Mouse (Mus musculus) CD4-positive, CD25-positive, alpha-beta regulatory T cell, adult 4 months (primary cell): ENCODE results near the gene Vti1b. TPM values are rescaled to one million over a fixed set of nuclear protein-coding genes. Genes with fewer than 3 reads are reported as not detected.
"Not testable (repeated sequence)": the region's sequence is repeated elsewhere in the genome, so short reads cannot be mapped to it uniquely, and the experiment has no call there.

Experiments used
- ATAC-seq: one replicate; pipeline ENCODE4 v1.8.0; 2017
- polyA plus RNA-seq, 2 experiments: library from polyadenylated mRNA; unstranded; fragments of 100-300 nt; shearing (Covaris generic); gene quantifications; one replicate each; pipeline ENCODE4 v1.2.1; 2017

The Vti1b gene
- polyA plus RNA-seq, result 10 to 100 TPM; 70.9 to 80.2 TPM

DNA sequence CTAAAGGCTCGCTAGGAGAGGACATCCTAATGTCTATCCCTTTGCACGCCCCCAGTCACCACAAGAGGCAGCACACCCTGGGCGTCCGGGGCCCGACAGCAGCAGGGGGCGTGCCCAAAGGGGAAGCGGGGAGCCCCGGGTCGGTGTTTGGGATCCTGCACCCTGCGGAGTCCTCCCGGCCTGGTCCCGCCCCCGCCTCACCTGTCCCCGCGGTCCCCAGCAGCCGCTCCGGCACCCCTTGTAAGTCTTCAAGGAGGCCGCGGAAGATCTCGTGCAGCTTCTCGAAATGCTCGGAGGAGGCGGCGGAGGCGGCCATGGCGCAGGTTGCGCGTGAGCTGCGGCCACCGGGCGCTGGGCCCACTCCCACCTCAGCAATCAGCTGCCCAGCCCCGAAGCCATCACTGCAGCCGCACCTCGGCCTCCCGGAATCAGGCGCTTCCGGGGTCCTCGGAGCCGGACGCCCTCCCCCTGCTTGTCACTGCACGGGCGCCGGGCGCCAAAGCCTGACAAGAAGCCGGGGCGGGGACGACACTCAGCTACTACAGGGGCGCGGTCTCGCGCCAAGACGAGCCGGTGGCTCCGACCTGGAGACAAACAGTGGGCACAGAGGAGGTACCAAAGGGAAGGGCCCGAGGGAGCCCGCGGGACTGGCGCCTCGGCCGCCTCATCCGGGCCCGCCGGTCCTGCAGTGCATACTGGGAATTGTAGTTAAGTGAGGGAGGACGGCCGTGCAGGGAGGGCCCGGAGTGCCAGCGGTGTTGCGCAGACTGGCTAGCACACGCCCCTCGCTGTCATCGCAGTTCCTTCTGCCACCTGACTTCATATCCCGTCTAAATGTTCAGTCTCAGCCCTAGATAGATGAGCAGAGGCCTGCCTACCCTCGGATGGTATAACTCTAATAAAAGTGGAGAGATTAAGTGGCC, at the start of gene Vti1b:
Gene Vti1b (minus strand): TSS at position 649 of the 923 bp plus-strand sequence.
- ATAC-seq, result peak; percentile 94

DNA sequence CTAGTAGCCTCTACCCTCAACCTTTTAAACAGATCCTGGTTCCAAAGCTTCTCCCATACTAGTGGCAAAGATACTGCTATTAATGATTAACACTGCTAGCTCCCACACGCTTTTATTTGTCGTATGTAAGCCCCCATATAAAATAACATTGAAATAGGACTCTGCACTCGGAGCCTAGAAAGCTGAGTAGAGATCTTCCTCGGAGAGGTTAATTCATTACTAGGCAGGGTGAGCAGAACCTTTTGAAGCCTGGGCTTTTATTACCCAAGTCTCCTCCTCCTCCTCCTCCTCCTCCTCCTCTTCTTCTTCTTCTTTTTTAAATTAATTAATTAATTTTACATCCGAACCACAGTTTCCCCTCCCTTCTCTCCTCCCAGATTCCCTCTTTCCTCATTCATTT, 45.0 kb upstream of the Vti1b start:
- no peak for ATAC-seq

DNA sequence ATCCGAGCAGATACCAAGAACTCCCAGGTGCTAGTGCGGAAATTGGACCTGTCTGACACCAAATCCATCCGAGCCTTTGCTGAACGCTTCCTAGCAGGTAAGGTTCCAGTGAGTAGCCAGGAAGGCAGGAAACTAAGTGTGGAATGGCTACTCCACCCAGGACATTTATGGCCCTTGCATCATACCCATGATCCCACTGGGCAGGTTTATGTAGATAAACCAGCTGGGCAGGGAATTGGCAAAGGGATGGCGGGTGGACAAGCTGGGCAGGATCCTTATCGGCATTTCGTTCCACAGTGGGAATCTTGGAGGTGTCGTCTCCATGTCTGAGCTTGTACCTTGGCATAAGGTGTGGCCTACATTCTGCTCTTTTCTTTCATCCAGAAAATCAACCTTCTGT, 39.0 kb upstream of the Vti1b start:
- ATAC-seq, result no peak

DNA sequence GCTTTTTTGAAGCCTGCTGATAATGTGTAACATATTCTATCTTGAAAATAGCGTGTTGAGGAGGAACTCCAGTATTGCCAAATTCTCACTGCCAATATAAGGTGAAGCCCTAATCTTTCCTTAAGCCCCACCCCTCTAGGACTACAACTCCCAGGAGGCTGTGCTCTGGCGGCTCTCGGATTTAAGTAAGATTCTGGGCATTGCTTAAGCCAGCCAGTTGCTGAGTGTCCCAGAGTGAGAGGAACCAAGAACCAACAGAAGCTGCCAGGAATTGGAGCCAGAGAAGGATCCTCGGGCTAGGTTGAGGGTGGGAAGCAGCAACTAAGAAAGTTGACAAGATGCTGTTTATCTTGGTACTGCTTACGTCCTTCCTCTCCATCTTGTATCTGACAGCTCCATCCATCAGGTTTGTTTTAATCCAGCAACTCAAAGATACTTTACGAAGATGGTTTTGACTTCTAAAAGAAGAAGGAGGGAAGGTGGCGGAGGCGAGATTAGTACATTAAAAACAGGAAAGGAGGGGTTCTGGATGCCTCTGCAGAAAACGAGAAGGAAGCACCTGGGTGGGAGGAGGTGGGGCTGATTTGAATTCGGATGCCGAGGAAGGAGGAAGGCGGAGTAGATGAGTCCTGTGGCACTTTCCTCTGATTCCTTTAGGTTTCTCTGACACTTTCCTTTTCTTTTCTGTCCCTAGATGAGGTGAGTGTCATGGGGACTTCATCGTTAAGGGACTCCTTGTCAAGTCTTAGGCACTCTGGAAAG, 36.4 kb upstream of the Vti1b start, which contains the start of gene Rdh12:
Gene Rdh12 (plus strand): TSS at position 212 of the 762 bp plus-strand sequence.
- peak; percentile 99 for ATAC-seq

DNA sequence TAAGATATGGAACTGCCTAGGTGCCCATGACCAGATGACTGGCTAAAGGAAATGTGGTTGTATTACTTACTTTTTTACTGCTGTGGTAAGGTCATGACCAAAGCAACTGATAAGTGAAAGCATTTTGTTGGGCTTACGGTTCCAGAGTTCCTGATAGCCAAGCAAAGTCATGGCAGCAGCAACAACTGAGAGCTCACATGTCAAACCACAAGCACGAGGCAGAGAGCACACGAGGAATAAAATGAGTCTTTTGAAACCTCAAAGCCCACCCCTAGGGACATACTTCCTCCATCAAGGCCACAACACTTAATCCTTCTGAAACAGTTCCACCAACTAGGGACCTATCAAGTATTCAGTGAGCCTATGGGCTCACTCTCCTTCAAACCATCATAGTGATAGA, 29.4 kb upstream of the Vti1b start:
- no peak for ATAC-seq

DNA sequence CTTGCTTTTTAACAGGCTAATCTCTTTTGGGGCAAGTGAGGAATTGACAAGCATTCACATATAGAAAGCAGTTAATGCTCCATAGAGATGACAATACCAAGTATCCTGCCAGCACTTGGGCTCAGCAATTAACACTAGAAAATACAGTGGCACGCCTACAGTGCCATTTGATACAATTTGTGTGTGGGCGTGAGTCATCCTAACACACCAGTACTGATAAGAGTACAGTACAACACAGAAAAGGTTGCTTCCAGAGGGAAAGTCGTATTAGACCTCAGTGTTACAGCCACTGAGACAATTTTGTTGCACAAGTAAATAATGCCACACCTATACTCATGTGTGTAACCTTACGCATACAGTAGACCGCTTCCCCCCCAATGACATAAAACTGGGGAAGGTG, 24.6 kb upstream of the Vti1b start:
- no peak for ATAC-seq

DNA sequence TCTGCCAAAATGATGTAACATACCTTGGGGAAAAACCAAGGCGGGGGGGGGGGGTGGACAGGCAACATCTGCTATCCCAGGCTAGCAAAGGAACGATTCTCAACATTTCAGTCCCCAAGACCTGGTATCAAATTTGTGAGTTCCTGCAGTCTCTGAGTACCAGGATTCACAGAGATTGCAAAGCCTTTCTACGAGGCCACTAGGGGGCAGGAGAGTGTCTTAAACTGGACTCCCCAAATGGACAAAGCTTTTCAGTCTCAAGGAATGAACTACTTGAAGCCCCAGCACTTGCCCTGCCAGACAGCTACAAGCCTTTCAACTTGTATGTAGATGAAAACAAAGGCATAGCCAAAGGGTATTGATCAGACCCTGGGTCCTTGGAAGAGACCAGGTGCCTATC, 21.0 kb upstream of the Vti1b start:
- peak; percentile 15 for ATAC-seq

DNA sequence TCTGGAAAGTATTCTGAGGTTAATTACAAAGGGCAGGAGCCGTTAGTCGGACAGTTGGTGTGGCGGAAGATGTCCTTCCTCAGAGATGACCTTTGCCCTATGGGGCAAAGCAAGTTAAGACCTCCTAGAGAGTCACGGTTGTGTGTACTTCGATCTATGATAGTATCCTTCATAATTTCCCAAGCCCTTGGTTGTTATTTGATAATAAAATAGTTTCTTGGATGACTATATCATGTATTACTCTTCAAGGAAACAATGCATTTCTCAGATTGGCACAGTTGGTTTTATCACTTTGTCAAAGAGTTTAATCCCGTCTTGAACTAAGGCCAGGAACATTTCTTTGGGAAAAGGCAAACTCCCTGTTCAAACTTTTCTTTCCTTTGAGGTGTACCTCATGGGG, 19.7 kb upstream of the Vti1b start, which contains the start of gene Rdh11:
Gene Rdh11 (minus strand): TSS at position 101 of the 400 bp plus-strand sequence.
- no peak for ATAC-seq

DNA sequence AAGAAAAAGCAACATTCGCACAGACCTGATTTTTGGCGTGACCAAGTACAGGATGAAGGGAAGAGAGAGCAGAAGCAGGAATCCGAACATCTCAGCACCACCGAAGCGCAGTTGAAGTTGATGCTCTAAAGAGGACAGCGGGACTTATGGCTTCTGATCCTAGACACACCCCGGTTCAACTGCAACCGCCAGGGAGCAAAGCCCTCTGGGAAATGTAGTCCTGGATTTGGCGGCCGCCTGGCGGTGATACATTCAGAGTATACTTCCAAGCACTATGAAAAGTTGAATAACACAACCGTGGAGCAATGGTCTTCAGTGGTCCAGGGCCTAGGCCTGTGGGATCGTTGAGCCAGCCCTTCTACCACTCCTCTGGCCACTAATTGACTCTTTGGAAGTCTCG, 19.2 kb upstream of the Vti1b start:
- ATAC-seq, result peak; percentile 96

DNA sequence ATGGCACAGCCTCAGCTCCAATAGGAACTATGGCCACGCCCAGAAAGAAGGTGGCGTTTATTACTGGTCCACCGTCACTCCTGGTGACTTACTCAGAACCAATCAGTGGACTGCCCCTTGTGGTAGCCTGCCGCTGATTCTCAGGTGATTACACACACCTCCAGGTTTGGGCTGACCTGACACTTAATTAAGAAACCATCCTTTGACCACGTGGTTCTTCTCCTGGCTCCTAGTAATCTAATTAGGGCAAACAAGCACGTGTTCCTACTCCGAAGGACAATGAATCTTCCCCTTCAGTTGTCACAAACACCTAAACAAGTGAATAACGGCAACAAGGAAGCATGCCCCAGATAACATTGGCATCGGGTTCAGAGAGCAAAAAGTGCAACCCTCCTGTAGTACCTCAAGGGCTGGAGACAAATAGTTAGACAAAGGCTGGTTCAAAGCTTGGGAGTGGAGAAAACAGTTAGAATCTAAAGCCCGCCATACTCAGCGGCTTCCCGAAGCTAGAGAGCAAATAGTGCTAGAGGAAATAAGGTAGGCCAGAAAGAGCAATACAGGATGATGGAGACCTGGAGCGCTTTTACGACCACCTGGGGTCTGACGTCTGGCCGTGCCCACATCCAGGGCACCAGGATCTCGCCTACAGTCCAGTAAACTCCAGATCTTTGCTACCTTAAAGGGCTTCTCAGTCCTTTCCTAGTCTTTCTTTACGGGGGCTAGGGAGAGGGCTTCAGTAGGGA, 18.6 kb upstream of the Vti1b start:
- ATAC-seq, result peak; percentile 75

DNA sequence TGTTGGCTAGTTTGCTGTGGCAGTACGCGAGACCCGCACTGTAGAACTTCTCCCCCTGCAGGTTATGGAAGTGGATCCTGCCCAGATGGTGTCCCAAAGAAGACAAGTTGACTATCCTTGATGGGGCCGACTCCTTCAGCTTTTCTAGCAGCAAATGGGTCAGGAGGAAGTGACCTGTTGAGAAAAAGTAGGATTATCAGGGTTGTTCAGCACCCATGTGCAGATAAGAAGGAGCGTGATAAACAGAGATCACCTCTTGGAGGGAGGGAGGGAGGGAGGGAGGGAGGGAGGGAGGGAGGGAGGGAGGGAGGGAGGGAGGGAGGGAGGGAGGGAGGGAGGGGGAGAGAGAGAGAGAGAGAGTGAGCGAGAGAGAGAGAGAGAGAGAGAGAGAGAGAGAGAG, 12.7 kb upstream of the Vti1b start:
- ATAC-seq, result not testable (repeated sequence)

DNA sequence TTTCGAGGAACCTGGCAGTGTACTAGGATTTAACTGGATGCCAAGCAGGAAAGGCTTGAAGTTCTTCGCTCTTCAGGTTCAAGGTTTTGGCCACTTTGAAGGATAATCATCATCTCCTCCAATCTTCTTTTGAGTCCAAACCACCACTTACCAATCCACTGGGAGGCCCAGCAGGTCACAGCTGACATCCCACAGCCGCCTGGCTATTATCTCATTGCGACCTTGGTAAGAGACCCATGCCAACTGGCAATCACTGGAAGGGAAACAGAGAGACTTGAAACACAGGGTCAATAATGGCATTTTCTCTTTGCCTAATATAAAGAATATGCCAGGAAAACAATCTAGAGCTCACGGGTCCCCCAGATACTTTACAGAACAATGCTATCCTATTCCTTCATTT, 3.5 kb upstream of the Vti1b start:
- no peak for ATAC-seq

DNA sequence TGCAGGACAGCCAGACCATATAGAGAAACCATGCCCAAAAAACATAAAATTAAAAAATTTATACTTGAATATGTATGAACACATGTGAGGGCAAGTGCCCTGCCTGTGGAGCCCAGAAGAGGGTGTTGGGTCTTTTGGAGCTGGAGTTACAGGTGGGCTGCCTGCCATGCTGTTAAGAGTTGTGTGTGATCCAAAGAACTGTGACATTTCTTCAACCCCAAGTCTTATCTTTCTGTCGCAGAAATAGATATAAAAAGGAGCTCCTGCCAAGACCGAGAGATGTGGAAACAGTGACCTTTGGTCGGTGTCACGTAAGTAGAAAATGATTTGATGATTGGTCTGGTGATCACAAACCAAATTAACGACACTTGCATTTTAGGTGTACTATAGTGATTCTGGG, 1.3 kb upstream of the Vti1b start:
- ATAC-seq, result no peak

DNA sequence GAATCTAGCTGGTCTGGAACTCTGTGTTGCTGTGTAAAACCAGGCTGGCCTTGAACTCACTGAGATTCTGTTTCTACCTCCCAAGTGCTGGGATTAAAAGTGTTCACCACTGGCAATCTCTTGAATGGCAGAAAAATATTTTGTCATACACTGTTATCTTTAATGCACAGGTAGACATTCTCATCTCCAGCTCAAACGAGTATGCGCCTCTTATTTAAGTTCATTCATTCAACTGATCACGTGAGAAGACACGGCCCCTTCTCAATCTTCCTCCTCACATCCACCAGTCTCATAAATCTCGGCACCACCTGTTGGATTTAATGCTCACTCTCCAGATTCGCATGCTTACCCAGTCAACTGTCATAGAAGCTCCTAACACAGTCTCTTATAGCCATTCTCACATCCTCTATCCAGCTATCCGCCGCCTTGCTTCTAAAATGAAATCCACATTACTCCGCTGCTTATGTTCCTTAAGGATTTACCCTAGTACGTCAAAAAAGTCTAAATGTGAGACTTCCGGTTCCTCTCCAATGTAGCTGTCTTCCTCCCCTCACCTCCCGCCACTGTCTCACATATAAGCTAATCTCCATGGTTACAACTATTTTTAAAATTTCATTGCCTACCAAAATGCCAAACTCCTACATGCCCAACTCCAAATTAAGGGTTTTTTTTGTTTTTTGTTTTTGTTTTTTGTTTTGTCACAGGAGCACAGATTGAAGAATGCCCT, 1.0 kb downstream of the Vti1b start:
- no peak for ATAC-seq

DNA sequence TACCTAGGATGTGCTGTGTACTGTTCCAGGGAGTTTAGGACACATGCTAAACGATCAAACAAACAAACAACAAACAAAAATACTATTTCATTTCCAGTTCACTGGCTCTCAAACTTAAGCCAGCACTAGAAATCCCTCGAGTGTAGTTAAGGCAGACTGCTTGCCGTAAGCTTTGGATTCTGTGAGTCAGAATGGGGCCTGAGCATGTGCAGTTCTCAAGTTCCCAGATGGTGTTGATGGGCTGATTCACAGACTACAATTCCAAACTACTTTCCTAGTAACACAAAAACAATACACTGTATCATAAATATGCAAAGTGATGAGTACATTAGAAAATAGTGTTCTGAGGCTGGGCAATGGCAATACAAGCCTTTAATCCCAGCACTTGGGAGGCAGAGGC, 2.0 kb downstream of the Vti1b start:
- no peak for ATAC-seq

DNA sequence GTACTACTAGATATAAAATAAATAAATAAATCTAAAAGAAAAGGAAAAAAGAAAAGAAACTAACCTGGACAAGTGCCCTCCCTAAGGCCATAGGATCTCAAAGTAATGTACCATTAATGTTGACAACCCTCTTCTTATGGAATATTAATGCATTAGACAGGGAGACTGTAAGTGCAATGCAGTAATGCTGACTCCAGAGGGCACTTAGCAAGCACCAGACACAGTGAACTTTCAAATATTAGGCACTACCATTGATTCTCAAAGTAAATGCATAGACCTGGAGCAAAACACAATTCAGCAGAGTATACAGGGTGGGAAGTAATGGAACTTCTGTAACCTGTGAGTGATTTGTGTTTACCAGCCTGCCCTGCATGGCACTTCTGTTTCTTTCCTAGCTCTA, 3.3 kb downstream of the Vti1b start:
- ATAC-seq, result no peak

DNA sequence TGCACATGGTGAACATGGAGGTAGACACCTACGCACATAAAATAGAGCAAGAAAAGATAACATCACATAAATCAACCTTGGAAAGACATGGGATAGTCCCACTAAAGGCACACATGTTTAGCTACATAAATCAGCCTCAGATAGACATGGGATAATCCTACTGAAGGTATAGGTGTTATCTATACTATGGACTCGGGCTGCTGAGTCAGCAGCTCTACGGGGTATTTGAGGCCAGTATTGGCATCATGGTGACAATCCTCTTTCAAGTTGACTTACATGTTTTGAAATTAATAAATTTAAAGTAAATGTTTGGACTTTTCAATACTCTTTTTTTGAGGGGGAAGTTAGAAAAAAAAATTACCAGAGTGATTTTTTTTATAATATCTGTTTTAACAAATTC, 9.6 kb downstream of the Vti1b start:
- no peak for ATAC-seq

DNA sequence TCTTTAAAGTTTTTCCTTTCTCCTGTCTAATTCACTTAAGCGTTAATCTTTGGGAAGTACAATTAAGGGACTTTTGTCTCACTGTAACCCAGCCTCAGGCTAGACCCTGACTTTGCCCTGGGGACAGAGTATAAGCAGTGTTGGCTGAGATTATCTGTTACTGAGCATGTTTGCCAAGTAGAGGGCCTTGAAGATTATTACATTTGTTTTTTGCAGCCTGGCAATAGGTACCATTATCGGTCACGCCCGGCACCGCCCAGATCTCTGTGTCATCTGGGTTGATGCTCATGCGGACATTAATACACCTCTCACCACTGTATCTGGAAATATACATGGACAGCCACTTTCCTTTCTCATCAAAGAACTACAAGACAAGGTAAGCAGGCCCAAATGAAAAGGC, 22.8 kb downstream of the Vti1b start:
- no peak for ATAC-seq

DNA sequence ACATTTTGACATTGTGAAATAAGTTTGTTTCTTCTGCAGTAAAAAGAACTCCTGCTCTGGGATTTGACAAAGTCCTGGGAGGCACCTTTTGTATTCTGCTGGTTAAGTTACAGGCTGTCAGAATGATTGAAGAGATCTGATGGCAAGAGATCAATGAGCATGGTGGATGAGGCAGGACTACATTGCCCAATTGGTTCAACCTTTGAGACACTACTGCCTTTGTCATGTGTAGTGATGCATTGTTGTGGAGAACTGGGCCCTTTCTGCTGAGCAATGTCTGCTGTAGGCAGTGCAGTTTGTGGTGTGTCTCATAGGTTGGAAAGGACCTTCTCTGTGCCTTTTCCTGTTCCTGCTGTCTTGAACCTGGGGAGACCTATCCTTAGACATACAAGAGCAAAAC, 31.1 kb downstream of the Vti1b start:
- ATAC-seq, result no peak

DNA sequence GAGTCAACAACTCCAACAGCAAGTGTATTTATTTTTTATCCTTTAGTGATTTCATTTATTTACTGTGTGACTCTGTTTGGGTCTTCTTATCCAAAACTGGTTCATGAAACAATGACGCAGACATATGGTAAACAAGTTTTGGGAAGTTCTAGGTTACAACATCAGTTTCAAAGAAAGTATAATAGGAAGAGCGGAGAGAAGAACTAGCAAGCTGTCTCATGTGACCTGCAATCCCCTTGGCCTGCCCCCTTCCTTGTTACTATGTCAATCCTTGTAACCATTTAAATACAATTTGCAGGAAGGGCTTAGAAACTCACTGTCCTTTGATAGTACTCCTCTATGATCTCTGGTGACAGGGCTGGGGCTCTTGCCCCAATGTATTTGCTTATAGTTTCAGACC, 31.7 kb downstream of the Vti1b start:
- ATAC-seq, result no peak

DNA sequence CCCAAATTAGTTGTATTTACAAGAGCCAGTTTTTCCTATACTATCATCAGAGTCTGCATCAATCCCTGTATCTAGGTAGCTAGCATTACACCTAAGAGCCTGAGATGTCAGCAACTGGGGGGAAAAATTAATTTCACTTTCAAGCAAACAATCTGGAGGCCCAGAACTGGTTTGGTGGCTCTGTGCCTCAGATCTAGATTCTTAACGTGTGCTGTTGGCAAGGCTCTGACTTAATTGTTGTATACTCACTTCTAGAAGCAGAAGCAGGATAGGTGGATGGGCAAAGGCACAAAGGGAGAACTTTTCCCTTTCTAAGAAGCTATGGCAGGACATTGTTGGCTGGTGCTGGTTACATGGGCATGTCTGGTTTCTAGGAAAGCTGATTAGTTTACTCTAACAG, 33.0 kb downstream of the Vti1b start:
- no peak for ATAC-seq

DNA sequence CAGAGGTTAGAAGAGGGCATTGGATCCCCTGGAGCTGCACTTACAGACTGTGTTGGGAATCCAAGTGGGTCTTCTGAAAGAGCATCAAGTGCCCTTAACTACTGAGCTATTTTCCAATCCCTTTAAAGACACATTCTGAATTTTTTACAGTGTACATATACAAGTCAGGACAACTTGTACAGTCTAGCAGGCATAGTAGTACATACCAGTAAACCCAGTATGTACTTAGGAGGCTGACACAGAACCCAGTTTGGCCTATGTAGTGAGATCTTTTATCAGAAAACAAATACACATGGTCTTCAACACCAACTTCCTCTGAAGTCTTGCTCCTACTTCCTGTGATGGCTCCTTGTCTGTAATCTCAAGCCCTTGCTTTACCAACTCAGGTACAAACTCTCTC, 33.5 kb downstream of the Vti1b start:
- ATAC-seq, result no peak
